Mouse (Mus musculus) testis, adult 2 months (tissue): ENCODE measurements around the gene Ift140. TPM values are rescaled to one million over a fixed set of nuclear protein-coding genes. Genes with fewer than 3 reads are reported as not detected.

Source experiments
- H3K27ac ChIP-seq: fragments of 200-500 bp; 2 replicates; pipeline ENCODE4 v1.5.1; 2012; ENCODE audit warnings: low read depth, low read length; ENCODE audit not compliant: control insufficient read depth, insufficient read depth
- H3K27me3 ChIP-seq: fragments of 200-500 bp; 2 replicates; pipeline ENCODE4 v1.6.1; 2012; ENCODE audit warnings: mild to moderate bottlenecking, low read length, moderate library complexity; ENCODE audit not compliant: control insufficient read depth, insufficient read depth
- H3K36me3 ChIP-seq: fragments of 200-500 bp; 2 replicates; pipeline ENCODE4 v1.6.1; 2012; ENCODE audit warnings: mild to moderate bottlenecking, low read length; ENCODE audit not compliant: control insufficient read depth, insufficient read depth
- H3K4me1 ChIP-seq: fragments of 200-500 bp; 2 replicates; pipeline ENCODE4 v1.6.1; 2012; ENCODE audit warnings: low read length; ENCODE audit not compliant: control insufficient read depth, insufficient read depth
- H3K4me3 ChIP-seq: fragments of 200-500 bp; 2 replicates; pipeline ENCODE4 v1.5.1; 2012; ENCODE audit warnings: low read depth, mild to moderate bottlenecking, low read length, moderate library complexity, mixed read lengths; ENCODE audit not compliant: control insufficient read depth
- CTCF ChIP-seq: fragments of 200-500 bp; IDR thresholded peaks from 2 replicates; pipeline ENCODE4 v1.5.1; 2012; ENCODE audit warnings: low read depth, mild to moderate bottlenecking, inconsistent platforms, low read length, moderate library complexity; ENCODE audit not compliant: control insufficient read depth, insufficient read depth, insufficient replicate concordance
- POLR2A ChIP-seq: fragments of 200-500 bp; IDR thresholded peaks from 2 replicates; pipeline ENCODE4 v1.6.1; 2012; ENCODE audit warnings: low read depth, mild to moderate bottlenecking, inconsistent platforms, low read length, moderate library complexity; ENCODE audit not compliant: control insufficient read depth
- polyA plus RNA-seq: library from polyadenylated mRNA; depleted of rRNA; stranded (reverse); fragments of >200 nt; gene quantifications from 2 replicates; pipeline ENCODE4 v1.2.3, GENCODE M21; 2012

Gene Ift140
- polyA plus RNA-seq, 1 experiment: 130 TPM

DNA sequence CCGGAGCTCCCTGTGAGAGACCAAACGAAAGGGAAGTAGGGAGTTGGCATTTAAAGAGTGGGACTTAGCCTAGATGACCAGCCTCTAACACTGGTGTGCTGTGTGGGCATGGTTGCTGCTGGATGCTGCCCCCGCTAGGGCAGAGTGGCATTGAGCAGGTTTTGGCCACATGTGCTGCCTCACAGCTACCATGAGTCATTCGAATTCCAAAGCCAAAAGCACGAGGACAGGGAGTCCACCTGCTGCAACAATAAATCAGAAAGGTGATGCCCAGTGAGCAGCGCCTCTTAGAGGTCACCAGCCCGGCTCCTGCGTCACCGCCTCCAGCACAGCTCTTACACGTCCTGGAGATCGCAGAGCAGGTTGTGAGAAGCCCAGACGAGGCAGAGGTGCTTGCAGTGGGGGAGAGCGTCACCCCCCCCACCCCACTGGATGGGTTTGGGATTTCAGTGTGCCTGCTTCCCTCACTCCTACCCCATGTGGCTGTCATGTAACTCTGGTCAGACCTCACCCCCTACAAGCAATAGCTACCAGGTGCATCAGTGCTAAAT lies 69.0 kb downstream of the Ift140 start:
- no peaks in the 10 kb centered on the region for H3K27me3 ChIP-seq
- H3K4me3 ChIP-seq: no peak overlapping the region
- no peak overlapping the region for H3K27ac ChIP-seq
- no peaks in the 10 kb centered on the region; the same call in 1 of the 2 replicates for H3K36me3 ChIP-seq
- TF ChIP-seq CTCF (no peak; the same call in 1 of the 2 replicates), POLR2A (no peak)
- H3K4me1 ChIP-seq: peaks cover 4% of the 10 kb centered on the region; the same call in 1 of the 2 replicates

DNA sequence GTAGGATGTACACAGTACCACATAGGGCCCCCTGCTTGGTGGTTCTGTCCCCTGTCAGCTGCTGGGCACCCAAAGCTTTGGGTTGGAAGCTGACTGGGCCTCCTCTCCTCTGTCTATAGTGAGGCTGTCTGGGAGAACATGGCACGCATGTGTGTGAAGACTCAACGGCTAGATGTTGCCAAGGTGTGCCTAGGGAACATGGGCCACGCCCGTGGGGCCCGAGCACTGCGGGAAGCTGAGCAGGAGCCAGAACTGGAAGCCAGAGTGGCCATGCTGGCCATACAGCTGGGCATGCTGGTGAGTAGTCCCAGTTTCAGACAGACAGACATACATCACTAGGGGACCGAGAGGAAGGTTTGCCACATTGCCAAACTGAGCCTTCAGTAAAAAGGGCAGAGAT lies 70.8 kb downstream of the Ift140 start:
- TF ChIP-seq POLR2A (no peak), CTCF (0 out of 2 replicates have a peak, but pooled peaks have one; percentile 6)
- peak overlapping the region; percentile 41; the same call in 1 of the 2 replicates for H3K27ac ChIP-seq
- H3K4me1 ChIP-seq: peaks cover 4% of the 10 kb centered on the region; the same call in 1 of the 2 replicates
- peaks cover 1% of the 10 kb centered on the region for H3K36me3 ChIP-seq
- H3K27me3 ChIP-seq: no peaks in the 10 kb centered on the region
- peak overlapping the region; percentile 9; the same call in 1 of the 2 replicates for H3K4me3 ChIP-seq

DNA sequence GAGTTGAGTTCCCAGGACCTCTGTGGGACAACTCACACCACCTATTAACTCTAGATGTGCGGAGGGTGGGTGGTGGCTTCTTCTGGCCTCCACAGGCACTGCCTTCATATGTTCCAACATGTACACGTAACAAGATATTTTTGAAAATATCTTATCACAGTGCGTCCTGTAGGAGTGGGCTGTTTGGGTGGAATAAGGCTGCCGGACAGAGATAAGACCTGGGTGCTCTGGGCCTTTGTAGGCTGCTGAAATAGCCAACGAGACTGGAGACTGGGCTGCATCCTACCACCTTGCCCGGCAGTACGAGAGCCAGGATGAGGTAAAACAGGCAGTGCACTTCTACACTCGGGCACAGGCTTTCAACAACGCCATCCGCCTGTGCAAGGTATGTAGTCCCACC lies 73.3 kb downstream of the Ift140 start:
- Histone ChIP-seq H3K27ac (no peak overlapping the region), H3K4me1 (peaks cover 4% of the 10 kb centered on the region; the same call in 1 of the 2 replicates), H3K36me3 (peaks cover 1% of the 10 kb centered on the region), H3K27me3 (no peaks in the 10 kb centered on the region), H3K4me3 (no peak overlapping the region)
- no peak for TF ChIP-seq POLR2A
- no peak for TF ChIP-seq CTCF

DNA sequence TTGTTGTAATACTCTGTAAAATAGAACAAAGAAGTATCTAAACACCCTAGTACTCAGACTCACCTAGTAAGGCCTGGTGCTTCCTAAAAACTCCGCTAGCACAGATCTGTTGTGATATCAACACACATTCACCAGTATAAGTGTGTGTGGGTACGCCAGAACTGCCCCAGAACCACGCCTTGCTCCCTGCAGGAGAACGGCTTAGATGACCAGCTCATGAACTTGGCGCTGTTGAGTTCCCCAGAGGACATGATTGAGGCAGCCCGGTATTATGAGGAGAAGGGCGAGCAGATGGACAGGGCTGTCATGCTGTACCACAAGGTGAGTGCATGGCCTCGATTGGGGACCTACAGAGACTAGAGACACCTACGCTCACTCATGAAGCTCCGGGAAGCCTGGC lies 74.6 kb downstream of the Ift140 start:
- Histone ChIP-seq H3K36me3 (peaks cover 1% of the 10 kb centered on the region), H3K27me3 (no peaks in the 10 kb centered on the region), H3K4me1 (peaks cover 4% of the 10 kb centered on the region; the same call in 1 of the 2 replicates), H3K27ac (no peak overlapping the region), H3K4me3 (no peak overlapping the region)
- TF ChIP-seq CTCF: no peak
- no peak for TF ChIP-seq POLR2A

DNA sequence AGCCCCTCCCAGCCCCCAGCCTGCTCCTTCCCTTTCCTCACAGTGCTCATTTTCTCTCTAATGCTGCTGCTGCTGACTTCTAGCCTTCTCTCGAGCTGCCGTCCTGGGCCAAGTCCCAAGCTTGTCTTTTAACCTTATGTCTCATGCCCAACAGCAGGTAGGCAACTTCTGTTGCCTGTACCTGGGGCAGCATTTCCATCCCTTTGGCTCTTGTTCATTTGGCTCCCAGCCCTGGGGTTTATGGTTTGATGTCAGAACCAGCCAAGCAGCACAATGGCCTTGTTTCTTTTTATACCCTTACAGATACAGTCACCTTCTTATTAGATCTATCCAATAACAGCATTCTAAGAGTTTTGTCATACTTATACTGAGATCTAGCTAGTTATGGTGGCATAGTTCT lies 80.3 kb downstream of the Ift140 start:
- no peak overlapping the region for H3K27ac ChIP-seq
- H3K27me3 ChIP-seq: no peaks in the 10 kb centered on the region
- H3K4me1 ChIP-seq: no peaks in the 10 kb centered on the region; the same call in 1 of the 2 replicates
- H3K4me3 ChIP-seq: no peak overlapping the region
- TF ChIP-seq POLR2A: no peak
- TF ChIP-seq CTCF: no peak
- H3K36me3 ChIP-seq: no peaks in the 10 kb centered on the region; the same call in 1 of the 2 replicates

DNA sequence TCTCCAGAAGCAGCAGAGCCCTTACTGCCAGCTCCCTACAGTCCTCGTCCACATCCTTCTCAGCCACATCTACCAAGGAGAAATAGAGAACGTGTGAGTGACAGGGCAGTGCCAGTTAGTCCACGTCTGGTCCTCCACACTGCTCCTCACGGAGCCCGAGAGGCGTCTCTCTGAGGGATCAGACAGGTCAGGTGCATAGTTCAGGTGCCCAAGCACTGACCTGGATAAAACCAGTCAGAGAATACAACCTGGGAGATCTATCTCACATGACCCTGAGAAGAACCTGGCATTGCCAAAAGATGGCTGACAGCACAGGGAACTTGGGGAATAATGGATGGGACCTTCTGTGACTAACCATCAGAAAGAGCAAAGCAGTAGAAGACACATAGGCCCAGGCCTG lies 84.2 kb downstream of the Ift140 start:
- TF ChIP-seq CTCF: no peak
- no peak for TF ChIP-seq POLR2A
- no peak overlapping the region for H3K27ac ChIP-seq
- H3K4me3 ChIP-seq: no peak overlapping the region
- H3K4me1 ChIP-seq: no peaks in the 10 kb centered on the region; the same call in 1 of the 2 replicates
- no peaks in the 10 kb centered on the region; the same call in 1 of the 2 replicates for H3K36me3 ChIP-seq
- no peaks in the 10 kb centered on the region for H3K27me3 ChIP-seq

DNA sequence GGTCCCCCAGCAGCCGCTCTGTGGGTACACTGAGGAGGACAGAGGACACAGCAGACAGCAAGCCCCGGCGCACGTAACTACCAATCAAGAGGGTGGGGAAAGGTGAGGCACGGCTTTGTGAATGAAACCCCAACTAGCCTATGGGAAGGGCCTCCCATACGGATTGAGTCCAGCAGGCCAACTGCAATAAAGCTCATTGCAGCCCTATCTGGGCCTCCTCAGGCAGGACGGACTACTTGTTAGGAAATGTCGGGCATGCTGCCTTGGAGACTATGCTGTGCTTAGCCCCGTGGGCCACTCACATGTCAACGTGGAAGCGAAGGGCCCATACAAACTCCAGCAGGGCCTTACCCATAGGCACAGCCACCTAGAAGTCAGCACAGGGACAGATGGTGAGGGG lies 85.5 kb downstream of the Ift140 start:
- H3K4me1 ChIP-seq: no peaks in the 10 kb centered on the region; the same call in 1 of the 2 replicates
- H3K4me3 ChIP-seq: no peak overlapping the region
- H3K27me3 ChIP-seq: no peaks in the 10 kb centered on the region
- no peaks in the 10 kb centered on the region; the same call in 1 of the 2 replicates for H3K36me3 ChIP-seq
- H3K27ac ChIP-seq: no peak overlapping the region
- TF ChIP-seq POLR2A: no peak
- no peak for TF ChIP-seq CTCF

DNA sequence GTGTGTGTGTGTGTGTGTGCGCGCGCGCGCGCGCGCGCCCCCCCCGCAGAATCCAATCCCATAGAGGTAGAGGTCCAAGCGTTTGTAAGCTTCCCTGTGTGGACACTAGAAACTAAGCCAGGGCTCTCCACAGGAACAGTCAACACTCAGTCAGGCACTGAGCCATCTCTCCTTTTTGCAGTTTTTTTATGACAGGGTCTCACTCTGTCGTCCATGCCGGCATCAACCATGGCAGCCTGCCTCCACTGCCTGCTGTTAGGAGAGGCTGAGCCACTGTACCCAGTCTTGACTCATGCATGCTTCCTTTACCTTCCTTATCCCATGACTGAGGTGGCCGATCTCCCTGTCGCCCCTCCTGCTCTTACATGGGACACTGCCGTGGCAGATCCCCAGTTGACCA lies 91.9 kb downstream of the Ift140 start:
- H3K27me3 ChIP-seq: no peaks in the 10 kb centered on the region
- no peak overlapping the region for H3K4me3 ChIP-seq
- no peak for TF ChIP-seq CTCF
- no peak for TF ChIP-seq POLR2A
- H3K36me3 ChIP-seq: no peaks in the 10 kb centered on the region
- H3K4me1 ChIP-seq: no peaks in the 10 kb centered on the region
- H3K27ac ChIP-seq: no peak overlapping the region
